Mouse (Mus musculus): ENCODE data around the gene Vmn1r34.
"Not testable (repeated sequence)": the region's sequence is repeated elsewhere in the genome, so short reads cannot be mapped to it uniquely, and the experiment has no call there.

Vmn1r34 gene

GRCm38 (mm10) chr6:66643779-66644178, at the start of gene Vmn1r34:
Gene Vmn1r34 (minus strand): TSS chr6:66643879.
- no peak for DNase-seq

- DNase-seq: no peak
These were observed 42.1 kb upstream of the Vmn1r34 start, which contains the start of gene Vmn1r35 for GRCm38 (mm10) chr6:66685806-66686205. Gene Vmn1r35 (minus strand): TSS chr6:66685906.

DNA sequence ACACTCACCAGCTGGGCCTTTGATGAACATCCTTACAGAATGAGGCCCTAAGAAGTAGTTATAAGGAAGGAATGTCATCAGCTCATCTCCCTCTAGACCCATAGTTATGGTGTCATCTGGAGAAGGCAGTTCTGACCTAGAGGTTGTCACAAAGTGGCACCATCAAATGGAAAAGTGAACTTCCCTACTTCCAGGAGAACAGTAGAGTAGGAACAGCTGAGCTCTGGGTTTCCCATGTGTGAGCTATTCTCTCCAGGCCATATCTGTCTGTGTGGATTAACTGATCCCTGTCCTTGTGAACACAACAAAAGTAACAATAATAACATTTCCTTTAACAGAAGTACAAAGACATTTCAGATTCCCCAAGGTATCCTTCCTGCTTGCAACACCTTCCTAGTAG, 25.5 kb downstream of the Vmn1r34 start, which contains the start of gene Vmn1r33:
Gene Vmn1r33, minus strand, starts transcription at position 101 of the 400 bp plus-strand sequence.
- DNase-seq: not testable (repeated sequence)

DNA sequence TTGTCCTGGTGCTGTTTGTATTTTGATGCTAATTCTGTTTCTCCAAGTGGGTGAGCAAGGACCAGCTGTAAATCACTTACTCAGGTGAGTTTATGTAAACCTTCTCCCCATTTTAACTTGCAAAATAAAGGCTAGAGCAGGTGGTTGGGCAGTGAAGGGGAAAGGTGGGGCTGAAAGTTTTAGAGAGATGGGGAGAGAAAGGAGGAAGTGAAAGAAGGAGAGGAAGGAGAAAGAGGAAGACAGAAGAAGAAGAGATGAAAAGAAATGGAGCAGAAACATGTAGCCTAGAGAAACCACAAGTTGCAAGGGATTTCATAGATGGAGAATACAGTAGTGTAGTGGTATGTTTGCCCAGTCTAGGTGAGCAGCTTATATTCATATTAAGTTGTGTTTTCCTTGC, 47.9 kb downstream of the Vmn1r34 start:
- no peak for DNase-seq
